Mouse (Mus musculus): ENCODE measurements around the gene Tubb1.

DNA sequence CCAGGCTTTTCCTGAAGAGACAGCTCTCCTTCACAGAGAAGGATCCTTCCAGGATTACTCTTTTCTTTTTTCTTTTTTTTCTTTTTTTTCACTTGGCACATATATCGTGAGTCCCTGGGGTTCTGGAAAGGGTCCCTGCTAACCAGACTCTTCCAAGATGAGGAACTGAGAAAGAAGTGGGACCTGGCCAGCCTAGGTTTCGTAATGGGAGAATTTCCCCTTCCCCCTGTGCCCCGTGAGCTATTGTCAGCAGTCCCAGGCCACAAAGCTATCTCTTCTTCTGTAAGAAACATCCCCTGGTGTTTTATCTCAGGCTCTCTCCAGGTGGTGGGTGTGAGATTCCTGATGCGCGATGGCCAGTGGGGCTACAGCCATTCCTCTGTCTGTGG lies 11.1 kb upstream of the Tubb1 start:
- TF ChIP-seq CTCF (IDR thresholded peaks at IDR 0.05; ENCODE audit: extremely low read depth, insufficient read depth, low read length), result no peak
- TF ChIP-seq POLR2A (IDR thresholded peaks at IDR 0.05; ENCODE audit: extremely low read depth, insufficient read depth, low read length), result no peak

Data from cortical plate, adult 2 months (tissue).